Comparison of ENCODE assay signal across 14 mouse cellular contexts in genomic region chr2:75869604-75870003, GRCm38 (mm10). TPM values are rescaled to one million over a fixed set of nuclear protein-coding genes. Genes with fewer than 3 reads are reported as not detected.
DNase-seq lines count a peak whose midpoint lies in the region; ATAC-seq and TF ChIP-seq lines count a peak whose summit lies in the region.
"Had no signal": no experiment of that assay in that cellular context is flagged by ENCODE, and none has a peak within 500 bp of the region (broad histone marks: within the 10 kb centered on the region; RNA-seq: fewer than 3 reads in every experiment).

No protein-coding gene starts in this region.

- DNase-seq in kidney, adult 18-20 months = peak; percentile 40
- DNase-seq in fat pad, adult 2 months (ENCODE audit: extremely low read depth, low read depth, low spot score) = peak; percentile 57
- DNase-seq in kidney, postnatal 25 days = peak; percentile 34 to 69
- peak; percentile 59 for DNase-seq in stomach, postnatal 0 days (ENCODE audit: low spot score)
- no peak for DNase-seq in cerebellum, adult 11 months
- no peak for DNase-seq in adrenal gland, adult 18-20 months (ENCODE audit: low spot score in 2 of 2)
- no peak for DNase-seq in neural tube, embryonic 10.5 days (ENCODE audit: extremely low spot score, low spot score)
- DNase-seq: cerebellum, adult 9-10 months; gastrocnemius, postnatal 36 days had no signal

- TF ChIP-seq EP300 in stomach, postnatal 0 days (optimal IDR thresholded peaks at IDR 0.05) = no peak

- no peak overlapping the region for H3K4me2 ChIP-seq in kidney, embryonic 14.5 days (replicated peaks; ENCODE audit: low read depth, low read length)
- no peak overlapping the region for H3K4me2 ChIP-seq in stomach, postnatal 0 days (replicated peaks; ENCODE audit: low read depth)
- H3K4me2 ChIP-seq: heart, embryonic 12.5 days had no signal

- ATAC-seq in kidney, embryonic 14.5 days (ENCODE audit: low FRiP score, low TSS enrichment) = no peak
- ATAC-seq in stomach, postnatal 0 days (ENCODE audit: low FRiP score, low TSS enrichment) = peak; percentile 95
- ATAC-seq: inflammation-experienced regulatory T-cells, adult 6 months had no signal

- no peak overlapping the region for H3K9ac ChIP-seq in kidney, embryonic 14.5 days (ENCODE audit: low read depth, low read length)
- H3K9ac ChIP-seq in stomach, postnatal 0 days (ENCODE audit: low read length) = no peak overlapping the region
- H3K9ac ChIP-seq: heart, embryonic 12.5 days; liver, embryonic 14.5 days had no signal

- no peaks in the 10 kb centered on the region for H3K9me3 ChIP-seq in kidney, embryonic 14.5 days (ENCODE audit: control insufficient read depth, low read length)
- no peaks in the 10 kb centered on the region for H3K9me3 ChIP-seq in stomach, postnatal 0 days (ENCODE audit: control insufficient read depth, low read length)
- H3K9me3 ChIP-seq: heart, embryonic 12.5 days; hindbrain, embryonic 10.5 days had no signal

- 88% methylated on average over 2 of the region's 2 CpGs for WGBS in kidney, embryonic 14.5 days
- WGBS in stomach, postnatal 0 days = 91% methylated on average over 2 of the region's 2 CpGs

- H3K36me3 ChIP-seq in kidney, embryonic 14.5 days (ENCODE audit: control insufficient read depth, insufficient read depth, low read length) = peaks cover 29% of the 10 kb centered on the region
- H3K36me3 ChIP-seq in stomach, postnatal 0 days (ENCODE audit: control insufficient read depth, insufficient read depth, low read length) = peaks cover 9% of the 10 kb centered on the region; the same call in 1 of the 2 replicates

- H3K4me1 ChIP-seq in kidney, embryonic 14.5 days (ENCODE audit: control insufficient read depth, insufficient read depth, low read length) = no peaks in the 10 kb centered on the region
- H3K4me1 ChIP-seq in stomach, postnatal 0 days (replicated peaks; ENCODE audit: control insufficient read depth, insufficient read depth) = no peaks in the 10 kb centered on the region
- H3K4me1 ChIP-seq: heart, embryonic 12.5 days had no signal

- TF ChIP-seq CTCF in stomach, postnatal 0 days (IDR thresholded peaks at IDR 0.05; ENCODE audit: low read depth) = no peak

- no peaks in the 10 kb centered on the region for H3K27me3 ChIP-seq in kidney, embryonic 14.5 days (ENCODE audit: control insufficient read depth, insufficient read depth, low read length)
- no peaks in the 10 kb centered on the region for H3K27me3 ChIP-seq in stomach, postnatal 0 days (ENCODE audit: control insufficient read depth, insufficient read depth, low read length)
- H3K27me3 ChIP-seq: heart, embryonic 12.5 days had no signal

- H3K4me3 ChIP-seq in kidney, embryonic 14.5 days (ENCODE audit: low read length) = no peak overlapping the region
- no peak overlapping the region for H3K4me3 ChIP-seq in stomach, postnatal 0 days (ENCODE audit: low read depth, low read length)
- H3K4me3 ChIP-seq: heart, embryonic 12.5 days; hindbrain, embryonic 10.5 days had no signal

- H3K27ac ChIP-seq in kidney, embryonic 14.5 days (ENCODE audit: low read depth, low read length) = no peak overlapping the region
- 0 out of 2 replicates have a peak overlapping the region, but pooled peaks have one; percentile 49 for H3K27ac ChIP-seq in stomach, postnatal 0 days (replicated peaks)
- H3K27ac ChIP-seq: hindbrain, embryonic 10.5 days; liver, embryonic 14.5 days had no signal

RNA-seq across cellular contexts. Expression of gene Agps, which starts 37.6 kb away (rescaled TPM):
- 33.9 and 51.3 TPM in 2 replicates for polyA plus RNA-seq in kidney, embryonic 14.5 days (2014; fragmentation: Nextera tagmentation; extraction: Ambion mirVana)
- 11.8 and 12.4 TPM in 2 replicates for polyA plus RNA-seq in stomach, postnatal 0 days (2015; fragmentation: Nextera tagmentation; extraction: Ambion mirVana)
- 10 to 100 TPM; 28.4 to 34.1 TPM for total RNA-seq in adrenal gland, adult 18-20 months (2021)

Comparison
In these comparisons a context has a peak if more than half of its experiments do, and no peak if none do; other contexts are left out.
1. DNase-seq: peak in kidney, adult 18-20 months (single experiment), fat pad, adult 2 months (single experiment), kidney, postnatal 25 days (2 of 2) and stomach, postnatal 0 days (single experiment); none in cerebellum, adult 11 months (single experiment), adrenal gland, adult 18-20 months (0 of 2) and neural tube, embryonic 10.5 days (single experiment).